Mouse (Mus musculus): ENCODE measurements around the gene Synpo2.

GRCm38 (mm10) chr3:123080943-123081342 is 155.0 kb downstream of the Synpo2 start:
- TF ChIP-seq CTCF (IDR thresholded peaks at IDR 0.05; ENCODE audit: low read depth) (no peak), EP300 (IDR thresholded peaks at IDR 0.05; ENCODE audit: low read depth) (no peak)

All from liver, postnatal 0 days (tissue).